Mouse (Mus musculus): Measurements from ENCODE around the gene Wdhd1. TPM values are rescaled to one million over a fixed set of nuclear protein-coding genes. Genes with fewer than 3 reads are reported as not detected.

Wdhd1 gene
- total RNA-seq, 4 experiments from 2014 or later: 2.1 to 4.8 (median 2.6) TPM

DNA sequence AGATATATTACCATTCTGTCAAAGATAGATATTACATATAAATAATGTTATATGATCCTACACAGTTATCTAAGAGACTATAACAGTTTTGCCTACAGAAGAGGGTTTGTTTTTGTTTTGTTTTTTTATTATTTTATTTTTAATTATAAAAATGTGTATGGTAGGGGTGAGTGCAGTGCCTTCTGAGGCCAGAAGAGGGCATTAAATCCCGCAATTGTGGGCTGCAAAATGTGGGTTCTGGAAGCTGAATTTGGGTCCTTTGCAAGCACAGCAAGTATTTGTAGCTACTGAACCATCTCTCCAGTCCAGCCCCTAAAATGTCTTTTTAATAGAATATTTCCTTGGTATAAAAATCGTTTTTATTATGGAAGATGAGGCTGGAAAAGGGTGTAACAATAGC, 2.4 kb upstream of the Wdhd1 start:
- DNase-seq: no peak

DNA sequence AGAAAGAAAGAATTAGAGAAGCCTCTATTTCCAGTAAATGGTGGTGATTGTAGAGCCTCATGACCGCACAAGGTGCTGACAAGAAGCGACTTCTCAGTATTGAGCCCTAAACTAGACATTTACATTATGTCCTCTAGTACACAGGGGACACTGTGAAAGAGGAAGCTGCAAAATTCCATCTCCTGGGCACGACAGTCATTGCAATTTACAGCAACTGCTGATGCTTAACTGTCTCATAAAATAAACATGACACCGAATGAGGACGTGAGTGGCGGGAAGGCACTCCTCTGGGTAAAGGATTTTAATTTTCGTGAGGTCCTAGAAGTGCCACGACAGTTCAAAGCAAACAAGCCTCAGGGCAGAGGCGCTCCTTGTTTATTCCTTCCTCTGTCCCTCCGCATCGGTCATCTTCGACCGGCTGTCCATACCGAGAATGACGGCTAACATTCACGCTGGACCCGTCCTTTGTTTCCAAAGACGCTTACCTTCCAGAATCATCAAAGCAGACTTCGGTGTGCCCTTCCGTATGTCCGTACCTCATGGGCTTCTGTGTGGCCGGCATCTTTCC, 537 bp downstream of the Wdhd1 start:
- no peak for DNase-seq

DNA sequence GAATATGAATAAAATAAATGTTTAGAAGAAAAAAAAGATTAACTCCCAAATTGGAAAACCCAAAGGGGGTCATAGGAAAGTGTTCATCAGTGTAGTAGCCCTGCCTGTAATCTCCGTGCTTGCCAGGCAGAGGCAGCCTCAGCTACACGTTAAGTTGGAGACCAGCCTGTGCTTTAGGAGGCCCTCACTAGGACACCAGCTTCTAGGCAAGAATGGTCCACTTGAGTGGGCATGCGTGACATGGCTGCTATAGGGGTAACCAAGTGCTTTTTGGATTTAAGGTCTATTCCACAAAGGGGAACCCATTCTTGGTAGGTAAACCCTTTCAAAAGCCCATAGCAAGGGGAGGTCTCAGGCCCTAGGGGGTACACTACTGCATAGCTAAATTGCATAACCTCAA, 1.2 kb downstream of the Wdhd1 start:
- DNase-seq: no peak

DNA sequence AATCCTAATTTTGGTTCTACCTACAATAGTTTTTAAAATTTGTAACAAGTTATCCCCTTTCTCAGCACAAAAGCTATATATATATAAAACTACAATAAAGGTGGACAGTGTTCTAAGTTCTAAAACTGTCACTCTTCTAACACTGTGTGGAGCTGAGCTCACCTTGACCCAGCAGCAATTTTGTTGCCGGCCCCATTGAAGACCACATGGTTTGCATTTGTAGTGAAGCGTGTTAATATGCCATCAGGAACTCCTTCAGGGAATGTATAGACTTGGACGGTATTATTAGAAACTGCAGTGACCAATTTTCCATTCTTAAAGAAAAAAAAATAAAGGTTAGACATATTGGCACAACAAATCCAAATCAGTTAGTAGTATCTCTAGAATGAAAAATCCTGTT, 2.9 kb downstream of the Wdhd1 start:
- no peak for DNase-seq

DNA sequence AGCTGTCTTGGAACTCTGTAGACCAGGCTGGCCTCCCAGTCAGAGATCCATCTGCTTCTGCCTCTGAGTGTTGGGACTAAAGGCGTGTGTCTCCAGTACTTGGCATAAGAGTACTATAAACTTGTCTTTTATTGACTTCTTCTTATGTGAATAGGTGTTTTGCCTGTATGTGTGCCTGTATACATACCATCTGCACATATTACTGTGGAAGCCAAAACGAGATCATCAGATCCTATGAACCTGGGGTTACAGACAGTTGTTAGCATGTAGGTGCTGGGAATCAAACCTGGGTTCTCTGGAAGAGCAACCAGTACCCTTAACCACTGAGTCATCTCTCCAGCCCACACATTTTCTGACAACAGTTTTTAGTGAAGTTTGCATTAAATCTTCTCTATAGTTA, 7.0 kb downstream of the Wdhd1 start:
- DNase-seq: no peak

DNA sequence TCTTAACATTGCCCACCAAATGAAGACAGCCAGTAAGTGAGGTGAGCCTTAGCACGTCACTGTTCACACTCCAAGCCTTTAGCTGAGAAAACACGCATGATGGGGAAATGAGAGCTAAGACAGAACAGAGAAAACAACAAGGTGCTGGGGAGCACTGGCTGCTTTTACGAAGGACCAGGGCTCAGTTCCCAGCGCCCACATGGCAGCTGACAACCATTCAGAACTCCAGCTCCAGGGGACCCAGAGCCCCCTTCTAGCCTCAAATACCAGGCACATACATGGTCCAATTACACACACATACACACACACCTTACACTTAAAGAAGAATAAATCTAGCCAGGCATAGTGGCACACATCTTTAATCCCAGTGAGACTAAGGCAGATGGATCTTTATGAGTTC, 7.6 kb downstream of the Wdhd1 start:
- DNase-seq: no peak

DNA sequence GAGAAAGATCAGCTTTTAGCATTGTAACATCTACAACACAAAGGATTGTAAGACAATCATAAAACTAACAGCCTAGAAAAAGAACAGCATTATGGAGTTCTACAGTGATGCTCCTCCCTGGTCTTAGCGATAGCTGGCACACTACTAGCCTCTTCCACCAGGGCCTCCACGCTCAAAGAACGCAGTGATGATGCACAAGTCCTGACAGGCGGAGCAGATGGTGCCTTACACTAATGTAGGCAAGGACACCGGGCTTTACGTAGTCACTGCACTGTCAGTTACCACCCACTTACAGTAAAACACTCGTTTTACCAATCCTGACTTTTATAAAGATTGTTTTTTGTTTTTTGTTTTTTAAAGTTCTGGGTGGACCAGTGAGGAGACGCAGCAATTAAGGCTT, 10.8 kb downstream of the Wdhd1 start:
- no peak for DNase-seq

DNA sequence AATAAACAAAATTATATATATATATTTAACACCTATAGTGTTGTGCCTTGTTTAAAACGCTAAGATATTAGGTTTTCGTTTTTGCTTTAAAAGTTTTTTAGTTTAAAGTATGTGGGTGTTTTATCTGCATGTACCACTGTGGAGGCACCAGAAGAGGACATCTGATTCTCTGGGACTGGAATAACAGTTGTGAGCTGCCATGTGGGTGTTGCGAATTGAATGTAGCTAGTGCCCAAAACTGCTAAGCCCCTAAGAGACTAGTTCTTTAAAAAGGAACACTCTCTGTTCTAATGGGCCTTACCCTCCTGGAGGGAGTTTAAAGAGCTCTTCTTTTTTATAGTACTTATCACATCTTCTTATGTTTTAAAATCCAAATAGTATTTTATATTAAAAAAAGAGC, 11.8 kb downstream of the Wdhd1 start:
- no peak for DNase-seq

DNA sequence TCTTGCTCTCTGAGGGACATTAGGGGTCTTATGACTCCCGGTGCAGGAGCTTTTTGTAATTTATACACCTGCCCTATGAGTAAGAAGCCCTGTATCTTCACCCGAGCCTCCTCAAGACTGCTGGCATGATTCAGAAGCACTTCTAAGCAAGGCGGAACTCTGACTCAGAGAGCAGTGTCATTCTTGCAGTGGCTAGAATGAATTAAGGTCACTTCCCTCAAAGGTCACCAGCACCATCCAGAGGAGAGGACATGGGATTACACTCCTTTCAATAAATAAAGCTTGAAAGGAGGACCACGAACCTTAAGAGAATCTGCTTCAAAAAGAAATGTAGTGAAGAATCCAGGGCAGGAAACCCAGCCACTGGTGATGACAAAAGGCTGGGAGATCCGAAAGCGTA, 26.8 kb downstream of the Wdhd1 start:
- DNase-seq: peak; percentile 45

DNA sequence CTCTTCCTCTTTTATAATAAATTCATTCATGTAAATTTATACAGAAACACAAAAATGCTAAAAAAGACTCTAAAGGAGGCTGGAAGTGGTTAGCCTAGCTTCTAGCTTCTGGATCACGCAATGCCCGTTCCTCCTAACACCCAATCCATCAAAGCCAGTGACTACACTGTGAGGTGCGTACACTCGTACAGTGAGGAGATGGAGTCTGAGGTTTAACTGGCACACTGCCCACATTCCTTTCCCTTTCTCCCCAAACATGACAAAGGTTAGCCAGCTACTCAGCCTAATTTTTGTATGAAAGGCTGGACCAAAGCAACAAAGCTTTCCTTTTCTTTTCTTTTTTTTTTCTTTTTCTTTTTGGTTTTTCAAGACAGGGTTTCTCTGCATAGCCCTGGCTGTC, 33.9 kb downstream of the Wdhd1 start:
- no peak for DNase-seq

DNA sequence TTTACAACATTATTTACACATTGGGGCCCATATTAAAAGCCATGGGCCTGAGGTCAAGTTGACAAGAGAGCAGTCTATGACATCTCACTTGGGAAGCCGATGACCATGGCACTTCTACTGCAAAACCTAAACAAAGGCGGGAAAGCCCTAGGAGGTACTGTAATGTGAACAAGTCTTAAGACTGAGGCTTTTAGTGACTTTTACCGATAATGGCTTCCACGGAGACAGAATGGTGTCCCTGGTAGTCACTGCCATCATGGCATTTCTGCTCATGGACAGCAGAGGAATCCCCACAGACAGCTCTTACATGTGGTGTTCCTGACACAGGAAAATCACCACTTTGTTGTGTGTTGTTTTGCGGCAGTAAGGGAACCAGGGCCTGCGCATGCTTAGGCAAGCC, 35.6 kb downstream of the Wdhd1 start:
- no peak for DNase-seq

DNA sequence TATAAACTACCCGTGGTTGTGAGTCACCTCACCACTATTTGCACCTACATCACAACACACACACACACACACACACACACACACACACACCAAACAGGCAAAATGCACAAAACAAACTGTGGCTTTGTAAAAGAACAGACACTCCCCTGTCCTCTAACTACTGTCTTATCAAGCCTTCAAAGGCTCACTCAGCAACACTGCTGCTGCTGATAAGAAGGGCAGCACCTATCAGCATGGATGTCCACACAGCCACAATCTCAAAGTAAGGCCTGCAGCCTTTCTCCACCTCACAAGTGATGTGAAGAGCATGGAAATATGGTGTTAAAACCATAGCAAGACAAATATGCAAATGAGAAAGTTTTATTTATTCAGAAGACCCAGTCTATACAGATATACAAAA, 36.1 kb downstream of the Wdhd1 start:
- no peak for DNase-seq

DNA sequence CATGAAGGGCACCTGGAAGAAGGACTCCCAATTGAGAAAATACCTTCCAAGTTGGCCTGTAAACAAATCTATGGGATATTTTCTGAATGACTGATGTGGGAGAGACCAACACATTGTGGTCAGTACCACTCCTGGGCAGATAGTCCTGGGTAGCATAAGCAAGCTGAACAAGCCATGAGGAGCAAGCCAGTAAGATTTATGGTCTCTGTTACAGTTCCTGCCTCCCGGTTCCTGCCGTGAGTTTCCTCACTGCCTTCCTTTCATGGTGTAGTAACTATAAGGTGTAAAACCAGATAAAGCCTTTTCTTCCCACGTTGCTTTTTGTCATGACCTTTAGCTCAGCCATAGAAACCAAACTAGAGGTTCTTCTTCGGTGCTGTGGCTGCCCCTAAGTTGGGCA, 39.4 kb downstream of the Wdhd1 start:
- DNase-seq: no peak

DNA sequence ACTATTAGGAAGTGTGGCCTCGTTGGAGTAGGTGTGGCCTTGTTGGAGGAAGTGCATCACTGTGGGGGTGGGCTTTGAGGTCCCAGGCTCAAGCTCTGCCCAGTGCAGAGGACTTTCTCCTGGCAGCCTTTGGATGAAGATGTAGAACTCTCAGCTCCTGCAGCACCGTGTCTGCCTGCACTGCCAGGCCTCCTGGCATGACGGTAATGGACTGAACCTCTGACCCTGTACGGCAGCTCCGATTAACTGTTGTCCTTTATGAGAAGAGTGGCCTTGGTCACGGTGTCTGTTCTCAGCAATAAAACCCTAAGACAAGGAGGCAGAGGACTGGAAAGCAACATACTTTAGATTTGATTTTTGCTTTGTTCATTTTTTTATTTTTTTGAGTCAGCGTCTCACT, 40.2 kb downstream of the Wdhd1 start:
- no peak for DNase-seq

DNA sequence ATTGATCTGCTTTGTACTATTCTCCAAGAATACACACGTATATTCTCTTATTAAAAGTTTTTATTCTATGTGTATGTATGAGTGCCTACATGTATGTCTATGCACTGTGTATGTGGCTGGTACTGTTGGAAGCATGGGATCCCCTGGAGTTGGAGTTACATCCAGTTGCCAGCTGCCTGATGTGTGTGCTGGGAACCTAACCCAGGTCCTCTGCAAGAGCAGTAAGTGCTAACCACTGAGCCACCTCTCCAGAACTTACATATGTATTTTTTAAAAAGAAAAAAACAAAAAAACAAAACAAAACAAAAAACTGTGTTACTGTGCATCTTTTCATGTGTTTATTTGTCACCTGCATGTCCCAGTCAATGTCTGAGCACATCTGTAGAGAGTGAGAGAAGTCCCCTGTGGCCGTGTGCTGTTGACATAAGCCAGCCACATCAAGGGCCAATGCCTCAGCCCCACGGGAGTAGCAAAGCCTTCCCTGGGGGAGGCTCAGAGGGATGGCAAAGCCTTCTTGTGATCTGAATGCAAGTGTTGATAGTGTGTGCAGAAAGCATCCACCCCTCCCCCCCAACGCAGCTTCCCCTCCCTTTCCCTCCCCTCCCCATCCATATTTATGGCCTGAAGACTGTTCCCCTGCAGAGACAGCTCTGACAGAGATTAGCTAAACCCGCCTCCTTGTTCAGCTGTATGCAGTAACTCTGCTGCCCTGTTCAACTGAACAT, 42.0 kb downstream of the Wdhd1 start:
- DNase-seq: no peak

DNA sequence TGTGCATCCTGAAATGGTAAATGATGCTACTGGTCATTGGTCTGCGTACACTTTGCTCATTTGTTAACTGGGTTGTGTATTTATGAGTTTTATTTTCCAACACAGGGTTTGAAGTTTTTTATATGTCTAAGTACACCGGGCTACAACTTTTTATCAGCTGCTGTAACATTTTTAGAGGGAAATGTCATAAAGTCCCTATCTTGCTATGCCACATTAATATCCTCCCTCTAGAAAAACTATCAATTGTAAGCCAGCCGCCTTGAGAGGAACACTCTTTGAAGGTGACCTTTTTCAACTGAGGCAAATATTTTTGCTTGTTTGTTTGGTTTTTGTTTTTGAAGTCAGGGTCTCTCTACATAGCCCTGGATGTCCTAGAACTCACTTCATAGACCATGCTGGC, 42.6 kb downstream of the Wdhd1 start:
- no peak for DNase-seq

DNA sequence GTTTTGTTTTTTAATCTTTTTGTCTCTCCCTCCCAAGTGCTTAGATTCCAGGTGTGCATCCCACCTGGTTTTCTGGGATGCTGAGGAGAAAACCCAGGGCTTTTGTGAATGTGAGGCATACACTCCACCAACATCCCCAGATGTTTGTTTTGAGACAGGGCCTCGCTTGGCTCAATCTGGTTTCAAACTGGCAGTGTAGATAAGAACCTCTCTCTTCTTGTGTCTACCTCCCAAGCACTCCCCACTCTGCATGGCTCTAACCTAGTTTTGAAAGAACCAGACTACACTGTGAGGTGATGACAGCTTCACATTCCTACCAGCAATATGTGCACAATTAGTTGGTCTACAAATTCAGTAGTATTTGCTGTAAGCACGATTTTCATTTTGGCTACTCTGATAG, 43.1 kb downstream of the Wdhd1 start:
- no peak for DNase-seq

DNA sequence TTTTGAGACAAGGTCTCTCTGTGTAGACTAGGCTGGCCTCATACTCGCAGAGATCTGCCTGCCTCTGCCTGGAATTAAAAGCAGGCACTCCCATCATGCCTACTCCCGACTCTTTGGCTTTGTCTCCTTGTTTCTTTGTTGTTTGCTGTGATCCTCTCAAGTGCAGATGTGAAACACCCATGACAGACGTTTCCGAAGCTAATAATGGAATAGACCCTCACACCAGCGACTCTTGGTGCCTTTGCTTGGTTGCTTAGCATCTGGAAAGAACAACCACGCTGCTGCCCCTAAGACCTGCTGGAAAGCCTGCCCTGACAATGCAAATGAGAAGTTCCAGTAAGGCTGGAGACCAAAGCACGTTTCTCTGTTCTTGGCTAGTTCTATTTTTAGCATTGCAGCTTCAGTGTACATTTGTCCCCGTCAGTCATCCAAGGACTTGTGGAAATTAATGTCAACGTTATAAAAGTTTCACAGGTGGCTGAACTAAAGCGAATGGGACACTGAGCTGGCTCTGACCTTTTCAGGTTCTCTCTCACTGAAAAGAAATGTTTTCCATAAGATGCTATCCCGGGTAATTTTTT, 46.8 kb downstream of the Wdhd1 start:
- DNase-seq: no peak

DNA sequence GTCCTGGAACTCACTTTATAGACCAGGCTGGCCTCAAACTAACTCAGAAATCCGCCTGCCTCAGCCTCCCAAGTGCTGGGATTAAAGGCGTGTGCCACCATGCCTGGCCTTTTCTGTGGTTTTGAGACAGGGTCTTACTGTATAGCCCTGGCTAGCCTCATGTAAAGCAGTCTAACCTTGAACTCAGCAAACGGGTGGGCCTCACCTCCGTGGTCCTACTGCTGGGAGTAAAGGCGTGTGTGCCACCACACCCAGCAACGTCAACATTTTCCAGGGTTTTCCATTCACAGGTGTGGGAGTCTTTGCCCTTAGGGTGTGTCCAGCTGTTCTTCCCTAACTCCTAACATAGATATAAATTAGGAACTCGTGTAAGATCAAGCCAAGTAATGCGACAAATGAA, 50.7 kb downstream of the Wdhd1 start:
- no peak for DNase-seq

DNA sequence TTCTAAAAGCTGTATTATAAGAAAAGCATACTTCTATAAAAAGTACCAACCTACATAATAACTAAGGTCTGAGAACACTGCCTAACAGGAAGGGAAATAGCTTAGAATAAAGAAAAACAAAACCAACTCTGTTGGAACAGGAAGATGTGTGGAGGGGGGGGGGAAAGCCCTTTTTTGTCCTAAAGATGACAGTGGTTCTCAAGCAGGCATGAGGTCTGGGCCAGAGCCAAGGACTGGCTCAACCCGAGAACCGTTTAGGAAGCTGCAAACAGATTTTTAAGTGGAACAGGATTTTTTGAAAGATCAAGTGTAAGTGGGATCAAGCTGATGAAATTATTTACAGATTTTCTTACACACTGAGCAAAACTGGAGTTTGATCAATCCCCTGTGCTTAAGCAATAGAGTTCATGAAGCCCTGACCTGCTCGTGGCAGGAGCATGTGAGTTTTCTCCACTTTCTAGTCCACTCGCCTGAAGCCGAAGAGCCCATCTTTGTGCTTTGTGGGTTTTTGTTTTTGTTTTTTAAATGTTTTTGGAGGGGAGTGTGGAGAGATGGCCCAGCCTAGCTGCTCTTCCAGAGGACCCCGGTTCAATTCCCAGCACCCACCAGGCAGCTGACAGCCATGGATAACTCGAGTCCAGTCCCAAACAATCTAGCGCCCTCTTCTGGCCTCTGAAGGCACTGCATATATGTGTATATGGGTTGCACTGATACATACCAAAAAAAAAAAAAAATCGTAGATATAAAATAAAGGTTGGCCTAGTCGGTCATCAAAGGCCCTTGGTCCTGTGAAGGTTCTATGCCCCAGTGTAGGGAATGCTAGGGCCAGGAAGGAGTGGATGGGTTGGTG, 52.0 kb downstream of the Wdhd1 start:
- no peak for DNase-seq

DNA sequence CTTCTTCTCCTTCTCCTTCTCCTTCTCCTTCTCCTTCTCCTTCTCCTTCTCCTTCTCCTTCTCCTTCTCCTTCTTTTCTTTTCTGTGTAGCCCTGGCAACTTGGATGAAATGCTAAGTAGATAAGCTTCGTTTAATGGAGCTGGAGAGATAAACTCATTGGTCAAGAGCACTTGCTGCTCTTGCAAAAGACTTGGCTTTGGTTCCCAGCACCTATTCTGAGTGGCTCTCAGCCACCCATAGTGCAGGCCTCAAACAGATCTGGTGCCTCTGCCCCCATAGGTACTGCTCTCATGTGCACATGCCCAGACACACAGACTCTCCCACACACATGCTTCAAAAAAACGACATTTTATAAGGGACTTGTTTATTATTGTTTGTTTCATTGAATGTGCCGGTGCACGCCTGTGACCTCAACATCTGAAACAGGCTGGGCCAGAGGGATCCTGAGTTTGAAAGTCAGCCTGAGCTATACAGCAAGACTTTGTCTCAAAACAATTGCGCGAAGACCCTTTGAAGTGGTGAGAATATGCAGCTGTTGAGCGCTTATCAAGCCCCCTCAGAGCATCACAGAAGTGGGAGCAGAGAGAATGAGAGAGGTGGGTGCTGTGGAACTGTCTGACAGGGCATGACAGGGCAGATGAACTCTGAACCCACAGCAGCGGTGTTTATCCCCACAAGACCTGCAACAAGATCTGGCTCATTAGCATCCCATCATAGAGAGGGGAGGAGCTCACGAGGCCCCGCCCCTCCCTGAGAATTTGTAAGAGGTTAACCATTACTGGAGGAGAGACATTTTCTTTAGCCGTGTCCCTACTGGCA, 53.8 kb downstream of the Wdhd1 start:
- no peak for DNase-seq

DNA sequence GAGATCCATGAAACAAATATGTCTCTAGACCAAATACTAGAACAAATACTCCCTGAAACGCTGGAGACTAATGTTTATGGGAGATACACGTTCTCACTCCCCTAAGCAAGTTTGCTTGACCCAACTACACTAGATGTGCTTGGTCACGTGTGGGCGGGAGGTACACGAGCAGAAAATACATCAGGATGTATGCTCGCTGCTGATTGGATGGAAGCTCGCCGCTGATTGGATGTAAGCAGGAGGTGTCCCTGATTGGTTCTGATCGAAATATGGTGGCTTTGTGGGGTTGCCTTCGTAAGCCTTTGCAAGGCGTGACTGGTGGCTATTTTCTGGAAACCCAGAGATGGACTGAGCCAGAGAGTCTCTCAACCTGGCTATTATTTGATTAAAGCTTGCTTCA, 55.1 kb downstream of the Wdhd1 start:
- no peak for DNase-seq

Data from adrenal gland, adult 8-10 months (tissue).